Mouse (Mus musculus): ENCODE results near the gene Camkmt. TPM values are rescaled to one million over a fixed set of nuclear protein-coding genes. Genes with fewer than 3 reads are reported as not detected.

Gene Camkmt
- polyA plus RNA-seq, 1 experiment from 2014 or later: 7.0 TPM

DNA sequence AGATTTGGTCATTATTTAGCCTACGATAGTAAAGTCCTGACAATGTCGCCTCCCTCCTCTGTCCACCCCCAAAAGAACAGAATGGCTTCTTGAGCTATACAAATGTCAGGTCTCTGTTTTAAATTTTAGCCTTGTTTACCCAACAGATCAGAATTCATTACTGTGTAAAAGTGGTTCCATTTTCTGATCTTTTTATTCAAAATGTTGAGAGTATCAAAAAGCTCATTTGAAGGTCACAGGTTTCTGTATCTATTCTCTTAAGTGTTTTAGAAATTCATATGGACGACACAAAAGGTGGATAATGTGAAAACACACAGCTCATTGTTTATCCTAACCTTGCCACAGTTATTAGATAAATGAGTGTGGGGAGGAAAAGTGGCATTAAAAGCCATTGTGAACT lies 397.2 kb downstream of the Camkmt start:
- no peak overlapping the region for H3K4me3 ChIP-seq (ENCODE audit: low read depth, low read length)
- no peaks in the 10 kb centered on the region for H3K36me3 ChIP-seq (ENCODE audit: control insufficient read depth, insufficient read depth, low read length)
- peaks cover 83% of the 10 kb centered on the region for H3K27me3 ChIP-seq (ENCODE audit: control insufficient read depth, insufficient read depth, low read length)
- H3K4me2 ChIP-seq: no peak overlapping the region
- no peak overlapping the region for H3K9ac ChIP-seq (ENCODE audit: low read depth, low read length)
- peaks cover 5% of the 10 kb centered on the region; the same call in 1 of the 2 replicates for H3K4me1 ChIP-seq (ENCODE audit: control insufficient read depth, insufficient read depth, low read length)
- no peak overlapping the region for H3K27ac ChIP-seq (ENCODE audit: low read depth, low read length)
- 47% methylated on average over 3 of the region's 3 CpGs for WGBS (ENCODE audit: insufficient replicate concordance)
- ATAC-seq (replicated peaks; ENCODE audit: insufficient number of reproducible peaks, low FRiP score, low TSS enrichment): no peak
- no peaks in the 10 kb centered on the region for H3K9me3 ChIP-seq (replicated peaks; ENCODE audit: control insufficient read depth, low read length)

DNA sequence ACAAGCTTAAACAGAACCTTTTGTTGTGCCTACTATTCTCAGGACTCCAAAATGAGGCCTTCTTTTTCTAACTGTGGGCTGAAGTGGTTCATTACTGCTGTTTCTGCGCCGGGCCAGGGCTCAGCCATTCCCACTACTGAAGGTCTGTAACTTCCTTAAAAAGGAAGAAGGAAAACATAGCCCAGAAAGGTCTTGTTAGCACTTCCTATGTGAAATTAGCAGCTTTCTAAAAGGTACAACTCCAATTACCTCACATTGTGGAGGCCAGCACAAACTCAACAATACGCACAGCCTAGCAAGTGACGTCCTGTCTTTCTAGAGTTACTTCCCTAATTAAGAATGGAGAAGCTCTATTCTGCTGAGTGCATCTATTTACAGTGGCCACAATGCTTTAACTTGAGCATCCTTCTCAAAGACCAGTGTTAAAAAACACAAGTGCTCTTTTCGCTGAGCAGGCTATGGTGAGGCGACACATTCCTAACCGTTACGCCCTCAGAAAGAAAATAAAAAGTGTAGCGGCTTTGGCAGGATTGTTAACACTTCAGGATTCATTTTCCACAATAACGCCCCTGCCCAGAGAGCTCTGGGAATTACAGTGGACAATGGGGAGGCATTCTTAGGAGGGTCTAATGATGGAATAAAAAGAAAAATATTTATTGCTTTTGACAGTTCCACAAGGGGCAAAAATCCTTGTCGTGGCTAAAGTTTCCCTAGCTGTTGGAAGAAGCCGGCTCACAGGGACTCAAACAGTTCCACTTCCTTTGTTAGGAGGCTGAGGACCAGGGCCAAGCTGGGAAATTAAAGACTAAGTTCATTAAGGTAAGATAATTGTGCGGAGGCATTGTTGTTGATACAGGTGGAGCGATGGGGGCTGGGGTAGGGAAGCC lies 398.5 kb downstream of the Camkmt start:
- Histone ChIP-seq H3K4me2 (no peak overlapping the region), H3K36me3 (ENCODE audit: control insufficient read depth, insufficient read depth, low read length) (no peaks in the 10 kb centered on the region), H3K9me3 (replicated peaks; ENCODE audit: control insufficient read depth, low read length) (no peaks in the 10 kb centered on the region), H3K27ac (ENCODE audit: low read depth, low read length) (no peak overlapping the region), H3K27me3 (ENCODE audit: control insufficient read depth, insufficient read depth, low read length) (peaks cover 73% of the 10 kb centered on the region), H3K4me3 (ENCODE audit: low read depth, low read length) (no peak overlapping the region), H3K4me1 (ENCODE audit: control insufficient read depth, insufficient read depth, low read length) (peaks cover 5% of the 10 kb centered on the region; the same call in 1 of the 2 replicates), H3K9ac (ENCODE audit: low read depth, low read length) (no peak overlapping the region)
- WGBS (ENCODE audit: insufficient replicate concordance): 6% methylated on average over 14 of the region's 14 CpGs
- ATAC-seq (replicated peaks; ENCODE audit: insufficient number of reproducible peaks, low FRiP score, low TSS enrichment): no peak

DNA sequence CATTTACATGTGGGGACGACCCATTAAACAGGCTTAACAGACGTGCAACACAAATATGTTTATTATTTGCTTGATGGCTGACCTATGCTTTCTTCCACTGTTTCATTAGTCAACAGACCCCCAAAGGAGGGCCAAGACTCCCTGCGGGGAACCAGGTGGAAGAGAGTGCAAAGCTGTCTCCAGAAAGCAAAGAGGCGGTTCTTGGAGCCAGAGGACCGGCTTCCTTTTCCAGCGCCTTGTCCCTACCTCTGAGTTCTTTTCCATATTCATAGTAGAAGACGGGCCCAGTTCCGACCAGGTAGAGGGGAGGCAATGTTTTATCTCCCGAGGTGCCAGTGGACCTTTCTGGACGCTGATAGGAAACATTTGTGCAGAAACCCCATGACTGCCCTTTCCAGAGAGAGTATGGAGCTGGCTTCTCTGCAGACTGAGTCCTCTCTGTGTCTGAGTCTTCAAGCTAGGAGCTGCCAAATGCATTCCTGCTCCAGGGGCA lies 399.2 kb downstream of the Camkmt start:
- Histone ChIP-seq H3K4me3 (ENCODE audit: low read depth, low read length) (no peak overlapping the region), H3K9ac (ENCODE audit: low read depth, low read length) (no peak overlapping the region), H3K36me3 (ENCODE audit: control insufficient read depth, insufficient read depth, low read length) (no peaks in the 10 kb centered on the region), H3K9me3 (replicated peaks; ENCODE audit: control insufficient read depth, low read length) (no peaks in the 10 kb centered on the region), H3K27me3 (ENCODE audit: control insufficient read depth, insufficient read depth, low read length) (peaks cover 71% of the 10 kb centered on the region), H3K4me2 (no peak overlapping the region), H3K27ac (ENCODE audit: low read depth, low read length) (no peak overlapping the region), H3K4me1 (ENCODE audit: control insufficient read depth, insufficient read depth, low read length) (peaks cover 5% of the 10 kb centered on the region; the same call in 1 of the 2 replicates)
- WGBS (ENCODE audit: insufficient replicate concordance): 3% methylated on average over 10 of the region's 10 CpGs
- ATAC-seq (replicated peaks; ENCODE audit: insufficient number of reproducible peaks, low FRiP score, low TSS enrichment): no peak

DNA sequence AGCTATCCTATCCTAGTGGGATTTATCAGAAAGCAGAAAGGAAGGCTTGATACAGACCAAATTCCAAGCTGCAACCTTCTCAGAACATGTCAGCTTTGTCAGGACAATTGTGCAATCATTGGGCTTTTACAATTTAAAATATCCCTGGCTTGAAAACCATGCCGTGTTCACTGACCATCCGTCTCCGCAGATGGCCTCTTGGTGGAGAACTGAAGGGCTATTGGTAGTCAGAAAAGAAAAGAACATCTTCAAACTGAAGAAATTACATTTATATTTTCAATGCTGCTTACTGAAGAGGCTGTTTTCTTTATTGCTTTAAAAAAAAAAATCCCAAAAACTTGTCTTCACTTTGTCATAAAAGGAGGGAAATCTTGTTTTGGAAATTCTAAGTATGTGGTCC lies 401.1 kb downstream of the Camkmt start:
- H3K4me2 ChIP-seq: no peak overlapping the region
- H3K27ac ChIP-seq (ENCODE audit: low read depth, low read length): no peak overlapping the region
- peaks cover 6% of the 10 kb centered on the region; the same call in 1 of the 2 replicates for H3K9me3 ChIP-seq (replicated peaks; ENCODE audit: control insufficient read depth, low read length)
- H3K36me3 ChIP-seq (ENCODE audit: control insufficient read depth, insufficient read depth, low read length): no peaks in the 10 kb centered on the region
- H3K4me1 ChIP-seq (ENCODE audit: control insufficient read depth, insufficient read depth, low read length): peaks cover 4% of the 10 kb centered on the region; the same call in 1 of the 2 replicates
- no peak for ATAC-seq (replicated peaks; ENCODE audit: insufficient number of reproducible peaks, low FRiP score, low TSS enrichment)
- no peak overlapping the region for H3K4me3 ChIP-seq (ENCODE audit: low read depth, low read length)
- 60% methylated on average over 3 of the region's 3 CpGs for WGBS (ENCODE audit: insufficient replicate concordance)
- no peak overlapping the region for H3K9ac ChIP-seq (ENCODE audit: low read depth, low read length)
- H3K27me3 ChIP-seq (ENCODE audit: control insufficient read depth, insufficient read depth, low read length): peaks cover 51% of the 10 kb centered on the region

DNA sequence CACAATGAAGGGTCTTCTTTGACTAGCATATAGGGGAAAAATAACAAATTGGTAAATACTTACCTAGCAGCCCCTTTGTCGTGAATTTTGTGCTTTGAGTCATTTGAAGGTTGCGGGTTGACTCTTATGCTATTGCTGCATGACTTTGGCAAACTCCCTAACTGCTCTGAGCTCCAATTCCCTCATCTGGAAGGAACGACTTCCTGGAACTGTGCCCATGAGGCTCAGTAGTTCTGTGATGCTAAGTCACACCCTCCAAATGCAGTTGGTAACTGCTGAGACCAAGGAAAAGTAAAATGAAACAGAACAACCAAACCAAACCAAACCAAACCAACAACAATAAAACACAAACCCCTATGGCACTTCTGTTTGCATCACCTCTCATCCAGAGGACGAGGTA lies 403.2 kb downstream of the Camkmt start:
- peaks cover 36% of the 10 kb centered on the region for H3K27me3 ChIP-seq (ENCODE audit: control insufficient read depth, insufficient read depth, low read length)
- H3K9ac ChIP-seq (ENCODE audit: low read depth, low read length): no peak overlapping the region
- no peaks in the 10 kb centered on the region for H3K36me3 ChIP-seq (ENCODE audit: control insufficient read depth, insufficient read depth, low read length)
- H3K9me3 ChIP-seq (replicated peaks; ENCODE audit: control insufficient read depth, low read length): peaks cover 6% of the 10 kb centered on the region; the same call in 1 of the 2 replicates
- no peaks in the 10 kb centered on the region for H3K4me1 ChIP-seq (ENCODE audit: control insufficient read depth, insufficient read depth, low read length)
- no peak overlapping the region for H3K27ac ChIP-seq (ENCODE audit: low read depth, low read length)
- 66% methylated on average over 4 of the region's 4 CpGs for WGBS (ENCODE audit: insufficient replicate concordance)
- no peak for ATAC-seq (replicated peaks; ENCODE audit: insufficient number of reproducible peaks, low FRiP score, low TSS enrichment)
- H3K4me2 ChIP-seq: no peak overlapping the region
- H3K4me3 ChIP-seq (ENCODE audit: low read depth, low read length): no peak overlapping the region

DNA sequence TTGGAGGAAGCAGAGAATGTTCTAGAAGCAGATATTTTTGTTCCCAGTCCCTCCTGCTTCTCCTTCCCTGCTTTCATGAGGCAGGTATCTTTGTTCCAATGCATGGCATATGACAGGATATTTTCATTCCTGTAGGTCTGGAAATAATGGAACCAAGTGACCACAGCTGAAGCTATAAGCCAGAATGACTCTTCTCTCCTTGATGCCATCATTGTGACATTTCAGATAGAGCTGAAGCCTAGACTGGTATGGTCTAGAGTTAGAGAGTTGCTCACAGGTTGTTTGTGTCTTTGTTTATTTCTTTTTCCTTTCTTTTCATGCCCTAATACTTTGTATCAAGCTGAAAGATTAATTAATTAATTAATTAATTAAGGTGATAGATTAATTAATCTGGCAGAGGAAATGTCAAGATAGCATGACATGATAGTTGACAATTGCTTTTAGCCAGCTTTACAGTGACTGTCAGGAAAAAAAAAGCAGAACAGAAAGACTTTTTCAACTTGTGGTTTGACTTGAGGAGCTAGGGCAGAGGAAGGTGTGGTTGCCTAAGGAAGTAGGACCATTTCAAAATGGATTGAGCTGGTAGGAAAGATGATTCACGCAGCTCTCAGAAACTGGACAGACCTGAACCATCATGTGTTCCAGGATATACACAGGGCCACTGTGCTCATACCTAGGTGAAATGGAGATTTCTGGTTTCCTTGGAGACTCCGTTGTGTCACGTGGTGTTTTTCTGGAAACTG lies 404.8 kb downstream of the Camkmt start:
- Histone ChIP-seq H3K36me3 (ENCODE audit: control insufficient read depth, insufficient read depth, low read length) (no peaks in the 10 kb centered on the region), H3K27me3 (ENCODE audit: control insufficient read depth, insufficient read depth, low read length) (peaks cover 19% of the 10 kb centered on the region), H3K4me2 (no peak overlapping the region), H3K4me1 (ENCODE audit: control insufficient read depth, insufficient read depth, low read length) (no peaks in the 10 kb centered on the region), H3K9ac (ENCODE audit: low read depth, low read length) (no peak overlapping the region), H3K4me3 (ENCODE audit: low read depth, low read length) (no peak overlapping the region), H3K9me3 (replicated peaks; ENCODE audit: control insufficient read depth, low read length) (peaks cover 6% of the 10 kb centered on the region; the same call in 1 of the 2 replicates), H3K27ac (ENCODE audit: low read depth, low read length) (no peak overlapping the region)
- WGBS (ENCODE audit: insufficient replicate concordance): 87% methylated on average over 3 of the region's 3 CpGs
- ATAC-seq (replicated peaks; ENCODE audit: insufficient number of reproducible peaks, low FRiP score, low TSS enrichment): no peak

DNA sequence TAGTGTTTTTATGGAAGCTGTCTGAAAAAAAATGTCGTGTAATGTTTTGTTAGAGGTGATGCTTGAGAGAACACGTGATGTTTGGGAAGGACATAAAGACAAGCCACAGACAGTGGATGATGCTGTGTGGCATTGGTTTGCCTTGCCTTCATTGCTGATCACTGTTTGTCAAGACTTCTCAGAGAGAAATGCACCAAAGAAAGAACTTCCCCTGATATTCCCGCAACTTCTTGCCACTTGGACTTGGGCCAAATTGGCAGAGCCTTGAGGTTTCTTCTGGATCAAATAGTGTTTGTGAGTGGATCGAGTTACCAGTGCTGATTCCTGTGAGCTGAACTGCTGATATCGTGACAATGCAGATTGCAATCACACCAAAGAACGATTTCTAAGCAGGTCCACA lies 405.5 kb downstream of the Camkmt start:
- ATAC-seq (replicated peaks; ENCODE audit: insufficient number of reproducible peaks, low FRiP score, low TSS enrichment): no peak
- H3K36me3 ChIP-seq (ENCODE audit: control insufficient read depth, insufficient read depth, low read length): no peaks in the 10 kb centered on the region
- no peak overlapping the region for H3K9ac ChIP-seq (ENCODE audit: low read depth, low read length)
- no peak overlapping the region for H3K27ac ChIP-seq (ENCODE audit: low read depth, low read length)
- WGBS (ENCODE audit: insufficient replicate concordance): 76% methylated on average over 6 of the region's 6 CpGs
- H3K4me1 ChIP-seq (ENCODE audit: control insufficient read depth, insufficient read depth, low read length): no peaks in the 10 kb centered on the region
- no peak overlapping the region for H3K4me2 ChIP-seq
- H3K9me3 ChIP-seq (replicated peaks; ENCODE audit: control insufficient read depth, low read length): peaks cover 6% of the 10 kb centered on the region; the same call in 1 of the 2 replicates
- H3K4me3 ChIP-seq (ENCODE audit: low read depth, low read length): no peak overlapping the region
- peaks cover 15% of the 10 kb centered on the region for H3K27me3 ChIP-seq (ENCODE audit: control insufficient read depth, insufficient read depth, low read length)

DNA sequence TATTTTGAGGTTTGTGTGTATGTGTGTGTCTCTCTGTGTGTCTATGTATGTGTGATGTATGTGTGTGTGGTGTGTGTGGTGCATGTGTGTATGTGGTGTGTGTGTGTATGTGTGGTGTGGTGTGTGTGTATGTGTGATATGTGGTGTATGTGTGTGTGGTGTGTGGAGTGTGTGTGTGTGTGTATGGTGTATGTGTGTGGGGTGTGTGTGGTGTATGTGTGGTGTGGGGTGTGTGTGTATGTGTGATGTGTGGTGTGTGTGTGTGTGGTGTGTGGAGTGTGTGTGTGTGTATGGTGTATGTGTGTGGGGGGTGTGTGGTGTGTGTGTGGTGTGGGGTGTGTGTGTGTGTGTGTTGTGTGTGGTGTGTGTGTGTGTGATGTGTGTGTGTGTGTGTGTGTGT lies 414.5 kb downstream of the Camkmt start:
- no peak for ATAC-seq (replicated peaks; ENCODE audit: insufficient number of reproducible peaks, low FRiP score, low TSS enrichment)
- no peak overlapping the region for H3K9ac ChIP-seq (ENCODE audit: low read depth, low read length)
- H3K9me3 ChIP-seq (replicated peaks; ENCODE audit: control insufficient read depth, low read length): no peaks in the 10 kb centered on the region
- H3K4me2 ChIP-seq: no peak overlapping the region
- H3K27me3 ChIP-seq (ENCODE audit: control insufficient read depth, insufficient read depth, low read length): no peaks in the 10 kb centered on the region
- H3K4me3 ChIP-seq (ENCODE audit: low read depth, low read length): no peak overlapping the region
- no peaks in the 10 kb centered on the region for H3K4me1 ChIP-seq (ENCODE audit: control insufficient read depth, insufficient read depth, low read length)
- H3K27ac ChIP-seq (ENCODE audit: low read depth, low read length): no peak overlapping the region
- H3K36me3 ChIP-seq (ENCODE audit: control insufficient read depth, insufficient read depth, low read length): no peaks in the 10 kb centered on the region
